Mouse (Mus musculus): ENCODE results near the gene Cntnap1.

DNA sequence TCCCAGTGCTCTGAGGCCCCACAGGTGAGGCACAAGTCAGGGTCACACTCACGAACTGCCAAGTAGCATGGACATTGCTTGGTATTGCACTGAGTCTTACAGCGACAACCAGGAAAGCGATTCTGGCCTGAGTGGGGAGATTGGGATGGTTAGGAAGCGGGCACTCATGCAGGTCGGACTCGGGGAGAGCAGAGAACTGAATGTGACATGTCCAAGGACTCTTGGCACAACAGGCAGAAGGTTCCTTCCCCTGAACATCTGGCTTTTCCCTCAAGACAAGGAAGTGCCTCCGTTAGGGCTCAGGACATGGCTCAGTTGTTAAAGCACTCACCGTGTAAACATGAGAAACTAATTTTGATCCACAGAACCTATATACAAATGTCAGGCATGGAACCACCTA, 25.2 kb downstream of the Cntnap1 start:
- no peak for TF ChIP-seq POLR2A (IDR thresholded peaks at IDR 0.05; ENCODE audit: extremely low read depth, insufficient read depth, low read length)
- no peak for TF ChIP-seq CTCF (IDR thresholded peaks at IDR 0.05; ENCODE audit: extremely low read depth, insufficient read depth, low read length)
